Mouse (Mus musculus) MEL (cell line): ENCODE data around the gene Olfr12.

Experiments used
- CHD2 ChIP-seq: IDR thresholded peaks from 2 replicates; pipeline ENCODE4 v1.6.1; 2011; ENCODE audit warnings: low read length, improper control_type of control experiment
- ETS1 ChIP-seq: IDR thresholded peaks from 2 replicates; pipeline ENCODE4 v1.6.1; 2012; ENCODE audit warnings: low read depth, mild to moderate bottlenecking, inconsistent platforms, low read length, improper control_type of control experiment, moderate library complexity
- MAX ChIP-seq: IDR thresholded peaks from 2 replicates; pipeline ENCODE4 v1.6.1; 2011; ENCODE audit warnings: low read length, improper control_type of control experiment
- POLR2A ChIP-seq, 2 experiments: IDR thresholded peaks; 2 replicates each; pipeline ENCODE4 v1.6.1; 2011 to 2012; ENCODE audit warnings: low read length in 2 of 2, mild to moderate bottlenecking in 2 of 2, control low read depth in 1 of 2, improper control_type of control experiment in 1 of 2, low read depth in 1 of 2, moderate library complexity in 1 of 2; ENCODE audit not compliant: control insufficient read depth in 1 of 2, insufficient read depth in 1 of 2, poor library complexity in 1 of 2
- TCF12 ChIP-seq: IDR thresholded peaks from 2 replicates; pipeline ENCODE4 v1.6.1; 2014; ENCODE audit warnings: low read depth, mild to moderate bottlenecking, inconsistent platforms, low read length, improper control_type of control experiment, moderate library complexity

DNA sequence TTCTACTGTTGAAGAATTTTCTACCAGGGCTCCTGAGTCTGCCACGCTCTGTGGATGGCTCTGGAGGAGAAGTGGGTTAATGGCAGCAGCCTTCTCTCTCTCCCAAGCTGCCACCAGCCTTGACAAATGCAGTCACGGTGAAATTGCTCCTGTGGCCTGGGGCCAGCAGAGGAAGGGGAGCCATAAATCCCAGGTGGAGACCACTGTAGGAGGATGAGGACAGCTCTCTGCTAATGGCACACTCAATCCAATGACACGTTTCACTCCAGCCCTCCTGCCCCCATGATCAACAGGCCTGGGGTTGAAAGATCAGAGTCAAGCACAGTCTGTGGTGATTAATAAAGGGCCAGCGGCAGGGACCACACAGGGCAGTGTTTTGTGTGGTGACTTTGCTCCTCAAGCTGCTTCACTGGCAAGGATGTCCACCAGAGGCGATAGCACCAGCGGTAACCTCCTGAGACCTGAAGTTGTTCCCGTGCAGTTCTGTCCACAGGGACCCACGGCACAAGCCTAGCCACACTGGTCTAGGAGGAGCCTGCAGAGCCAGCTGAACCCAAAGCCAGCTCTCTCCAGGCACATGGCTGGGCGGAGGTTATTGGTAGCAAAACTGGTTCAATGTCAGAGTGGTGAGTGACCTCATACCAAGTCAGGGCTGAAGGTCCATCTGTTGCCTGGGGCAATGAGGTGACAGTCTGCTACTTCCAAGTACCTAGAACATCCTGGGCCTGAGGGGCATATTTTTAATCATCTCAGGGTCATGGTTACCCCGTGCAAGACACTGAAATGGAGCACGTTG is 39.6 kb downstream of the Olfr12 start:
- TF ChIP-seq CHD2 (no peak), TCF12 (no peak), MAX (no peak), ETS1 (no peak), POLR2A (IDR thresholded peaks at IDR 0.05; ENCODE audit: control insufficient read depth in 1 of 2, insufficient read depth in 1 of 2, low read depth in 1 of 2, low read length in 2 of 2, poor library complexity in 1 of 2) (no peak)
